Mouse (Mus musculus) liver, embryonic 14.5 days (tissue): ENCODE measurements around the gene Zscan26.

Experiments used
- CTCF ChIP-seq: IDR thresholded peaks from 2 replicates; pipeline ENCODE4 v1.5.1; 2016; ENCODE audit warnings: antibody characterized with exemption, low read depth, control low read depth
- EP300 ChIP-seq: IDR thresholded peaks from 2 replicates; pipeline ENCODE4 v1.6.1; 2016; ENCODE audit warnings: antibody characterized with exemption, low read depth

DNA sequence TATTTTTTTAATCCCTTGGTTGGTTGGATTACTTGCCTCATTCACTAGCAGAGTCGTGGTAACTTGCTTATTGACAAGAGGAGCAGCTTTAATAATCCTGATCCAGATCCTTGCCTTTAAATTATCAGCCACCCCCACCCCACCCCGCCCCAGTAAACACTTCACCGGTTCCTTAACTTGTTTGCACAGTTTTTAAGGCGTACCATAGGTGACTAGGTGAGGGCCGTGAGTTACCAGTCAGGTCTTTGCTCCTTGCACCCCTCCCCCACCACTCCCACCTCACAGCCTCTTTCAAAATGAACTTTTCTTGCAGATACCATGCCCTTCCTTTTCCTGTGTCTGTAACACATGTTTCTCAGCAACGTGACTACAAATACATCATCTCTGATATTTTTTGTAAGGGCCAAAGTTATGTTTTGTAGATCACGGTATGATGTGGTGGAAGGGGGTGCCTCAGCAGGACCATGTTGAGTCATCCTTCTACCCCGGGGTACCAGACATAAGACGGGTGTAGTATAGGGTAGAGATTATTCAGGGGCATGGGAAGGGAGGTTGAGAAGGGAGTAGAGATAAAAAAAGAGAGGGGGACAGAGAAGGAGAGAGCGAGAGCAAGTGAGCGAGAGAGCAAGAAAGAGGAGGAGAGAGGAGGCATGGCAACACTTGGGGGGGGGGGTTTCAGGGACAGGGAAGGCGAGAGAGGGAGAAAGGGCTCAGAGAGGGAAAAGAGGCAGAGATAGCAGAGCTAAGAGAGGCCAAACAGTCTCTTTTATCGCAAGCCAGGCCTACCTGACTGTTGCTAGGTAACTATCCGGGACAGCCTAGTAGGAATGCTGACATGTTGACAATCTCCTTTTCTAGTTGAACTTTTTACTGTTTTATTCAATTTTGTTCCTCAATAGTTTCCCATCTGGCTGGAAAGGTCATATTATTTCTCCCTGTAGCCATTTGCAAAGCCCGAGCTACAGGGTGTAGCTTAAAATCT is 39.0 kb downstream of the Zscan26 start:
- TF ChIP-seq CTCF = no peak
- no peak for TF ChIP-seq EP300
